Mouse (Mus musculus): Measurements from ENCODE around the gene Casp8. TPM values are rescaled to one million over a fixed set of nuclear protein-coding genes. Genes with fewer than 3 reads are reported as not detected.
"Not testable (repeated sequence)": the region's sequence is repeated elsewhere in the genome, so short reads cannot be mapped to it uniquely, and the experiment has no call there.

Gene Casp8
- polyA plus RNA-seq, 1 experiment from 2014 or later = 15.5 TPM

- 85% methylated on average over 4 of the region's 4 CpGs for WGBS
- ATAC-seq (replicated peaks; ENCODE audit: insufficient number of reproducible peaks, low FRiP score, low TSS enrichment, low read depth); H3K4me2 ChIP-seq (ENCODE audit: low read depth, low read length); H3K9me3 ChIP-seq (replicated peaks; ENCODE audit: control insufficient read depth, low read length); H3K4me1 ChIP-seq (ENCODE audit: control insufficient read depth, insufficient read depth, low read length); H3K4me3 ChIP-seq (ENCODE audit: low read depth, low read length); H3K27ac ChIP-seq (replicated peaks; ENCODE audit: low read depth, low read length); H3K36me3 ChIP-seq (replicated peaks; ENCODE audit: control insufficient read depth, insufficient read depth, low read depth, low read length); H3K9ac ChIP-seq (replicated peaks; ENCODE audit: low read length); DNase-seq (ENCODE audit: low spot score); H3K27me3 ChIP-seq (ENCODE audit: control insufficient read depth, insufficient read depth, low read length): not testable (repeated sequence)
Measured at GRCm38 (mm10) chr1:58859131-58859530, 64.0 kb downstream of the Casp8 start.

DNA sequence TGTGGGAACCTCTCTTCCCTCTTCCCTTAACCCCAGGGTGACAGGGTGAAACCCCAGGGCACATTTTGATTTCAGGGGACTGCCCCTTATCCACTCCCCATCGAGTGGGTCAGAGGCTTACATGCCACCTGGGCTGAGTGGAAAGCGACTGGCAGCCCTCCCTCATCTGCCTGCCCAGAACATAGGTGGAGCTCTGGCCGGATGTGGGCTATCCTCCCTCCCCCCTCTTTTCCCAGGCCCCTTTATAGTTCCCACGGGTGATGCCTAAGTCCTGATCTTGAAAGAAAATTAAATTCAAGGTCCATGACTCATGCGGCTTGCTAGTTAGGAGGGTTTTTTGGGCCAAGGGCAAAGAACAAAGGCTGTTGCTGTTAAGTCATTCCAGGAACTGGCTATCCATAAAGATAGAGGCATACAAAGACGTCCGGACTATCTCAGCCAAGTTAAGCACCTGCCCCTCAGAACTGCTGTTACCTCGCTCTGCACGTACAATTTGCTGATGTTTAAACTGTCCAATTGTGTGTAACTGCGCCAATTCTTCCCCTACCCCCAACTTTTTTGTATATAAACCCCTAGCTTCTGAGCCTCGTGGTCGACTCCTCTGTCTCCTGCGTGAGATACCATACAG is 64.7 kb downstream of the Casp8 start:
- H3K4me2 ChIP-seq (ENCODE audit: low read depth, low read length); H3K27me3 ChIP-seq (ENCODE audit: control insufficient read depth, insufficient read depth, low read length); H3K4me3 ChIP-seq (ENCODE audit: low read depth, low read length); DNase-seq (ENCODE audit: low spot score); H3K36me3 ChIP-seq (replicated peaks; ENCODE audit: control insufficient read depth, insufficient read depth, low read depth, low read length); H3K9ac ChIP-seq (replicated peaks; ENCODE audit: low read length); H3K9me3 ChIP-seq (replicated peaks; ENCODE audit: control insufficient read depth, low read length); H3K27ac ChIP-seq (replicated peaks; ENCODE audit: low read depth, low read length); ATAC-seq (replicated peaks; ENCODE audit: insufficient number of reproducible peaks, low FRiP score, low TSS enrichment, low read depth); H3K4me1 ChIP-seq (ENCODE audit: control insufficient read depth, insufficient read depth, low read length): not testable (repeated sequence)
- WGBS = 81% methylated on average over 13 of the region's 13 CpGs

- H3K27me3 ChIP-seq (ENCODE audit: control insufficient read depth, insufficient read depth, low read length); H3K9ac ChIP-seq (replicated peaks; ENCODE audit: low read length); ATAC-seq (replicated peaks; ENCODE audit: insufficient number of reproducible peaks, low FRiP score, low TSS enrichment, low read depth); H3K4me1 ChIP-seq (ENCODE audit: control insufficient read depth, insufficient read depth, low read length); H3K27ac ChIP-seq (replicated peaks; ENCODE audit: low read depth, low read length); H3K4me2 ChIP-seq (ENCODE audit: low read depth, low read length); H3K36me3 ChIP-seq (replicated peaks; ENCODE audit: control insufficient read depth, insufficient read depth, low read depth, low read length); DNase-seq (ENCODE audit: low spot score); H3K4me3 ChIP-seq (ENCODE audit: low read depth, low read length); H3K9me3 ChIP-seq (replicated peaks; ENCODE audit: control insufficient read depth, low read length): not testable (repeated sequence)
- 88% methylated on average over 3 of the region's 3 CpGs for WGBS
Measured at GRCm38 (mm10) chr1:58860586-58860985, 65.4 kb downstream of the Casp8 start.

GRCm38 (mm10) chr1:58876500-58876899 is 81.3 kb downstream of the Casp8 start:
- not testable (repeated sequence) for H3K4me2 ChIP-seq (ENCODE audit: low read depth, low read length); H3K9ac ChIP-seq (replicated peaks; ENCODE audit: low read length); DNase-seq (ENCODE audit: low spot score); H3K36me3 ChIP-seq (replicated peaks; ENCODE audit: control insufficient read depth, insufficient read depth, low read depth, low read length); H3K27ac ChIP-seq (replicated peaks; ENCODE audit: low read depth, low read length); H3K27me3 ChIP-seq (ENCODE audit: control insufficient read depth, insufficient read depth, low read length); H3K4me1 ChIP-seq (ENCODE audit: control insufficient read depth, insufficient read depth, low read length); ATAC-seq (replicated peaks; ENCODE audit: insufficient number of reproducible peaks, low FRiP score, low TSS enrichment, low read depth); H3K4me3 ChIP-seq (ENCODE audit: low read depth, low read length); H3K9me3 ChIP-seq (replicated peaks; ENCODE audit: control insufficient read depth, low read length)
- 87% methylated on average over 4 of the region's 4 CpGs for WGBS

DNA sequence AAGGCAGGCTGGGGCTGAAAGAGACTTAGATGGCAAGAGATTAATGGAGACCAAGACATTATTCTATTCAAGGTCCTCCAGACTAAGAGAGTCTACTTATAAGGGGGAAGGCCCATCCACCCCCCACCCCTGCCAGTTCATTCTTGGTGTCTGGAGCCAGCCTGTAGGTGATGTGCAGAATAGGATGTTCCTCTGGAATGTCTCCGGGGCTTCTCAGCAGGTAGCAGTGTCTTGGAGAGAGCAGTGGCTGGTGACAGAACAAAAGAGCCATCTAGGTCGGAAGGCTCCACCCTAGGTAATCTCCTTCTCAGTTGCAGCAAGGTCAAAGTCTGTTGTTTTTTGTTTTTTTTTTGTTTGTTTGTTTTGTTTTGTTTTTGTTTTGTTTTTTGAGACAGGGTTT is 84.1 kb downstream of the Casp8 start:
- not testable (repeated sequence) for H3K4me2 ChIP-seq (ENCODE audit: low read depth, low read length); H3K9me3 ChIP-seq (replicated peaks; ENCODE audit: control insufficient read depth, low read length); ATAC-seq (replicated peaks; ENCODE audit: insufficient number of reproducible peaks, low FRiP score, low TSS enrichment, low read depth); H3K4me3 ChIP-seq (ENCODE audit: low read depth, low read length); H3K9ac ChIP-seq (replicated peaks; ENCODE audit: low read length); H3K27ac ChIP-seq (replicated peaks; ENCODE audit: low read depth, low read length); H3K36me3 ChIP-seq (replicated peaks; ENCODE audit: control insufficient read depth, insufficient read depth, low read depth, low read length); H3K4me1 ChIP-seq (ENCODE audit: control insufficient read depth, insufficient read depth, low read length); H3K27me3 ChIP-seq (ENCODE audit: control insufficient read depth, insufficient read depth, low read length); DNase-seq (ENCODE audit: low spot score)
- WGBS = 84% methylated on average over 2 of the region's 2 CpGs

DNA sequence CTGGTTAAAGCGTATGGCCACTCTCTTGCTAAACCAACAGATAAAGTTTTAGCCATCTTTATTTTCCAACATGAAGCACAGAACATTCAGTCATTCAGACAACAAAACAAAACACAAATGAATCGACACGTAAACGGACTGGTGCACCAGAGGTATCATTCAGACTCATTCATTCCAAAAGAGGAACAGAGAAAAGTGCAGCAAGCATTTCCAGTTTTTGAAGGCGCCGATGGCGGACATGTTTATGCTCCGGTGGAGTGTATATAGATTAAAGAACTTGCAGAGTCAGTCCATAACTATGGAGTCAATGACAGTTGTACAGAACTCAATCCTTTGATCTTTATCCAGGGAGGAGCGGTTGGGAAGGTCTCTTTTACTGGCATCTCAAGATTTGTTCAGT is 88.1 kb downstream of the Casp8 start:
- not testable (repeated sequence) for H3K4me2 ChIP-seq (ENCODE audit: low read depth, low read length); H3K27ac ChIP-seq (replicated peaks; ENCODE audit: low read depth, low read length); H3K27me3 ChIP-seq (ENCODE audit: control insufficient read depth, insufficient read depth, low read length); H3K4me1 ChIP-seq (ENCODE audit: control insufficient read depth, insufficient read depth, low read length); ATAC-seq (replicated peaks; ENCODE audit: insufficient number of reproducible peaks, low FRiP score, low TSS enrichment, low read depth); H3K4me3 ChIP-seq (ENCODE audit: low read depth, low read length); H3K9ac ChIP-seq (replicated peaks; ENCODE audit: low read length); DNase-seq (ENCODE audit: low spot score); H3K9me3 ChIP-seq (replicated peaks; ENCODE audit: control insufficient read depth, low read length); H3K36me3 ChIP-seq (replicated peaks; ENCODE audit: control insufficient read depth, insufficient read depth, low read depth, low read length)
- WGBS = 89% methylated on average over 9 of the region's 9 CpGs

- ATAC-seq (replicated peaks; ENCODE audit: insufficient number of reproducible peaks, low FRiP score, low TSS enrichment, low read depth) = no peak
- no peaks in the 10 kb centered on the region for H3K36me3 ChIP-seq (replicated peaks; ENCODE audit: control insufficient read depth, insufficient read depth, low read depth, low read length)
- no peak for DNase-seq (ENCODE audit: low spot score)
- H3K4me1 ChIP-seq (ENCODE audit: control insufficient read depth, insufficient read depth, low read length) = no peaks in the 10 kb centered on the region
- H3K4me3 ChIP-seq (ENCODE audit: low read depth, low read length) = no peak overlapping the region
- no peak overlapping the region for H3K9ac ChIP-seq (replicated peaks; ENCODE audit: low read length)
- 73% methylated on average over 4 of the region's 4 CpGs for WGBS
- no peak overlapping the region for H3K27ac ChIP-seq (replicated peaks; ENCODE audit: low read depth, low read length)
- H3K9me3 ChIP-seq (replicated peaks; ENCODE audit: control insufficient read depth, low read length) = no peaks in the 10 kb centered on the region
- H3K4me2 ChIP-seq (ENCODE audit: low read depth, low read length) = no peak overlapping the region
- no peaks in the 10 kb centered on the region for H3K27me3 ChIP-seq (ENCODE audit: control insufficient read depth, insufficient read depth, low read length)
Measured at GRCm38 (mm10) chr1:58885646-58886045, 90.5 kb downstream of the Casp8 start.

GRCm38 (mm10) chr1:58889826-58890546 is 94.8 kb downstream of the Casp8 start:
- Histone ChIP-seq H3K36me3 (replicated peaks; ENCODE audit: control insufficient read depth, insufficient read depth, low read depth, low read length) (no peaks in the 10 kb centered on the region), H3K27ac (replicated peaks; ENCODE audit: low read depth, low read length) (no peak overlapping the region), H3K4me3 (ENCODE audit: low read depth, low read length) (no peak overlapping the region), H3K27me3 (ENCODE audit: control insufficient read depth, insufficient read depth, low read length) (no peaks in the 10 kb centered on the region), H3K9ac (replicated peaks; ENCODE audit: low read length) (no peak overlapping the region), H3K4me1 (ENCODE audit: control insufficient read depth, insufficient read depth, low read length) (no peaks in the 10 kb centered on the region), H3K4me2 (ENCODE audit: low read depth, low read length) (no peak overlapping the region), H3K9me3 (replicated peaks; ENCODE audit: control insufficient read depth, low read length) (no peaks in the 10 kb centered on the region)
- 67% methylated on average over 5 of the region's 5 CpGs for WGBS
- DNase-seq (ENCODE audit: low spot score) (peak; percentile 33), ATAC-seq (replicated peaks; ENCODE audit: insufficient number of reproducible peaks, low FRiP score, low TSS enrichment, low read depth) (no peak)
